Mouse (Mus musculus) liver, embryonic 15.5 days (tissue): ENCODE data around the gene Olfr315. TPM values are rescaled to one million over a fixed set of nuclear protein-coding genes. Genes with fewer than 3 reads are reported as not detected.
"Not testable (repeated sequence)": the region's sequence is repeated elsewhere in the genome, so short reads cannot be mapped to it uniquely, and the experiment has no call there.

Source experiments
- ATAC-seq: fragments of 200-750 bp; cut with Nextera tagmentation; 2 replicates; pipeline ENCODE4 v1.8.0; 2017; ENCODE audit warnings: moderate number of reproducible peaks, mild to moderate bottlenecking, moderate library complexity; ENCODE audit not compliant: insufficient read depth
- H3K27ac ChIP-seq: fragments of 300-500 bp; sonication (generic); replicated peaks from 2 replicates; pipeline ENCODE4 v1.5.1; 2015; ENCODE audit warnings: mild to moderate bottlenecking, inconsistent platforms
- H3K27me3 ChIP-seq: fragments of 300-500 bp; sonication (generic); 2 replicates; pipeline ENCODE4 v1.6.1; 2015; ENCODE audit warnings: mild to moderate bottlenecking, inconsistent platforms
- H3K36me3 ChIP-seq: fragments of 300-500 bp; sonication (generic); replicated peaks from 2 replicates; pipeline ENCODE4 v1.6.1; 2015; ENCODE audit warnings: moderate library complexity, mild to moderate bottlenecking, inconsistent platforms
- H3K4me1 ChIP-seq: fragments of 300-500 bp; sonication (generic); replicated peaks from 2 replicates; pipeline ENCODE4 v1.6.1; 2015; ENCODE audit warnings: inconsistent platforms
- H3K4me2 ChIP-seq: fragments of 300-500 bp; sonication (generic); 2 replicates; pipeline ENCODE4 v1.6.1; 2015; ENCODE audit warnings: moderate library complexity, mild to moderate bottlenecking, inconsistent platforms
- H3K4me3 ChIP-seq: fragments of 300-500 bp; sonication (generic); replicated peaks from 2 replicates; pipeline ENCODE4 v1.5.1; 2015; ENCODE audit warnings: mild to moderate bottlenecking, inconsistent platforms
- H3K9ac ChIP-seq: fragments of 300-500 bp; sonication (generic); 2 replicates; pipeline ENCODE4 v1.6.1; 2015; ENCODE audit warnings: moderate library complexity, mild to moderate bottlenecking, inconsistent platforms
- H3K9me3 ChIP-seq: fragments of 300-500 bp; sonication (generic); replicated peaks from 2 replicates; pipeline ENCODE4 v1.6.1; 2016; ENCODE audit warnings: inconsistent platforms
- WGBS: fragments of 180-500 bp; shearing (Covaris S2); methylation state at CpG from one replicate; pipeline ENCODE4 v1.1.7; 2015; ENCODE audit warnings: mixed read lengths; ENCODE audit not compliant: insufficient replicate concordance; 5-methylcytosine and 5-hydroxymethylcytosine counted together
- polyA plus RNA-seq: library from polyadenylated mRNA; unstranded; fragments of >200 nt; fragmentation: Nextera tagmentation; extraction: Ambion mirVana; gene quantifications from 2 replicates; pipeline ENCODE4 v1.2.1, GENCODE M21; 2015

Gene Olfr315
- not detected in 2 replicates for polyA plus RNA-seq

DNA sequence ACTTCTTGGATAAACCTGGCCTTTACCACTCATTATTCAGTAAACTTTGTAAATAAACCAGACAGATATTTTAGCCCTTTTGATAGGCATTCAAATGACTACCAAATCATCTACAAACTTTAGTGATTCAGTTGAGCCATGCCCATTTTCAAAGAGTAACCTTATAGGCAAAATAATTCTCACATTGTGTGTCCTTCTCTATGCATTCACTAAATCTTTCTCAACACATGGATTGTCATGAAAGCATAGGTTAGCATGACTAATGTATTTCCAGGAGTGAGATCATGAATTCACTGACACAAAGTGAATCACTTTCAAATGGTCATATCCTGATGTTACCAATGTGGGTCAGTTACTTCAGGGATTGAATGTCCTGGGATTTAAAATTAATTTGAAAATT lies at the start of gene Olfr315:
Gene Olfr315 (plus strand): TSS at position 301 of the 400 bp plus-strand sequence.
- no peaks in the 10 kb centered on the region for H3K4me1 ChIP-seq
- no peak within 1 kb of the TSS for H3K9ac ChIP-seq
- H3K4me3 ChIP-seq, result no peak within 1 kb of the TSS
- H3K4me2 ChIP-seq, result no peak within 1 kb of the TSS
- H3K27ac ChIP-seq, result no peak within 1 kb of the TSS
- no peaks in the 10 kb centered on the region for H3K27me3 ChIP-seq
- ATAC-seq, result no peak
- no peaks in the 10 kb centered on the region for H3K36me3 ChIP-seq
- no peaks in the 10 kb centered on the region for H3K9me3 ChIP-seq

DNA sequence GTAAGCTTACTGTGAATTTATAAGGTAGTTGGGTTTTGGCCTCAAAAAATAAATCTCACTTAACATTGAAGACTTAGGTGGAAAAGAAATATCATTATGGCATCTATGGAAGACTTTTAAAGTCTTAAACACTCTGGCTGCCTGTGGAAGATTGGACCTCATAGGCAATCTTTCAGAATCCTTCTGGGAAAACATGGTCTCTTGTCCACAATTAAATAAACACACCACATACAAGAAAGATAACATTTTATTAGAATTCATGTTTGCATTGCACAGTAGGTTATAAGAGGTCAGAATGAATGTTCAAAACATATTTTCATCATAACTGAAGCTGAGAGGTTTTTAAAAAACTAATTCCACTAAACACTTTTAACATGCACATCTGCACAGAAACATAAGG lies 49.1 kb upstream of the Olfr315 start, which contains the start of gene Olfr318:
Gene Olfr318 (minus strand): TSS at position 101 of the 400 bp plus-strand sequence.
- no peak within 1 kb of the TSS for H3K4me3 ChIP-seq

DNA sequence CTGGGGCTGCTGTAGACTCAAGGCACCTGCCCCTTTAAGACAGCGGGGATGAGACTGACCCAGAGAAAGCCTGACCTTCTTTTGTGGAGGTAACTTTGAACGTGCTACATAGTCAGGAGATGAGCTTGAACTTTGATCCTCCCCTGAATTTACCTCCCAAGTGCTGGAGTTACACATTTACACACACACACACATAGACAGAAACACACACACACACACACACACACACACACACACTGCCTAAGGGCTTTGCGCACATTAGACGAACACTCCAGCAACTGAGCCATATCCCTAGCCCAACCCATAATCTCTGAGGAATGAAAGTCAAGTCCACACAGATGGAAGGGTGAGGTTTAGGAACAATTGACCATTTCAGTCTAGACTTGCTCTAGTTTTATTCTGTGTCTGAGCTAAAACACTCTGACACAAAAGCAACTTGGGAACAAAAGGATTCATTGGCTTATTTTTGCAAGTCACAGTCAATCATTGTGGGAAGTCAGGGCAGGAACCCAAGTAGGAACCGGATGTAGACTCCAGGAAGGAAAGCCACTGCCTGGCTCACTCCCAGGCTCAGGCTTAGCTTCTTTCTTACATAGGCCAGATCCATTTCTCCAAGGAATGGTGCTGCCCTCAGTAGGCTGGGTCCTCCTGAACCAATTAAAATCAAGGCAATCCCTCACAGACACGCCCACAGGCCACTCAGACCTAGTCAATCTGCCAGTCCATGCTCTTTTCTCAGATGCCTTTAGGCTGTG lies 44.9 kb upstream of the Olfr315 start:
- not testable (repeated sequence) for ATAC-seq, H3K4me3 ChIP-seq, H3K9me3 ChIP-seq, H3K36me3 ChIP-seq, H3K4me1 ChIP-seq, H3K27ac ChIP-seq, H3K27me3 ChIP-seq, H3K4me2 ChIP-seq, H3K9ac ChIP-seq
- WGBS, result 61% methylated on average over 6 of the region's 6 CpGs

More for the DNA sequence above, 49.1 kb upstream of the Olfr315 start, which contains the start of gene Olfr318:
- Histone ChIP-seq H3K4me2 (no peak within 1 kb of the TSS), H3K36me3 (no peaks in the 10 kb centered on the region), H3K9me3 (no peaks in the 10 kb centered on the region), H3K27me3 (no peaks in the 10 kb centered on the region), H3K4me1 (no peaks in the 10 kb centered on the region), H3K27ac (no peak within 1 kb of the TSS), H3K9ac (no peak within 1 kb of the TSS)
- no peak for ATAC-seq

DNA sequence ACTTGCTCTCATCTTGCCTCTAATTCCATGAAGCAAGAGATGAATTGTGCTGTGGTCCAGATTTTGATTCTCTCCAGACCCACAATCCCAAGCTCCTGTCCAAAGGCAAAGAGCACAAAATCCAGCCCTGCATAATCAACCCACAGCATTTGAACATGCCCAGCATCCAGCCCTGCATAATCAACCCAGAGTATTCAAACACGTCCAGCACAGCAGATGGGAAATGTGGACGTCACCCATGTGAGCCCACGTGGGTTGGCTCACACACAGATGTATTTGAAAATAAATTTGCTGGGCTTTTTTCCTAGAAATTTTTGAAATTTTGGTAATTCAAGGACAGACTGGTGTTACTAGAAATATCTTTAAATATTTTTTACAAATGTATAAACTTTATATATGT lies 39.6 kb upstream of the Olfr315 start:
- Histone ChIP-seq H3K9ac (no peak overlapping the region), H3K27me3 (no peaks in the 10 kb centered on the region), H3K4me2 (no peak overlapping the region), H3K36me3 (no peaks in the 10 kb centered on the region), H3K27ac (no peak overlapping the region), H3K9me3 (no peaks in the 10 kb centered on the region), H3K4me1 (no peaks in the 10 kb centered on the region), H3K4me3 (no peak overlapping the region)
- WGBS, result 53% methylated on average over 3 of the region's 3 CpGs
- no peak for ATAC-seq

DNA sequence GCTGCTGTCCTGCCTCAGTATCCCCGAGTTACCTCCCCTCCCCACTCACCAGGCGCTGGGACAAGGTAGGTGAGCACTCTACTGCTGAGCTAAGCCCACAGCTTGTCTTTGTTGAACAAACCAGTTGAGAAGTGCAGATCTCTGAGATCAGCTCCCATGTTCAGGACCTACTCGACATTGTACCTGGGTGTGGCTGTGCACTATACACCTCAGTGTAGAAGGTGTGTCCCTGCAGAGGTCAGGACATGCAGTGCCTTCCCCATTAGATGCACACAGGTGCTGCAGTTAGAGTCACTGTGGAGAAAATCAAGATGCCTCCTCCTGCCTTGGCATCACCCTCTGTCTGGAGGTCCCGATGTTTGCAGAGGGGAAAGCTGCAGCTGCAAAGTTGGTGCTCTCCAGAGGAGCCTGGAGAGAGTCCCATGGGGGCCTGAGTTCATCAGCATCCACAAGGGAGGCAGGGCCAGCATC lies 34.2 kb upstream of the Olfr315 start, which contains the start of gene Olfr317:
Gene Olfr317 (minus strand): TSS at position 421 of the 471 bp plus-strand sequence.
- Histone ChIP-seq H3K4me1 (no peaks in the 10 kb centered on the region), H3K4me2 (no peak within 1 kb of the TSS), H3K9ac (no peak within 1 kb of the TSS), H3K27me3 (no peaks in the 10 kb centered on the region), H3K9me3 (no peaks in the 10 kb centered on the region), H3K36me3 (no peaks in the 10 kb centered on the region), H3K27ac (no peak within 1 kb of the TSS), H3K4me3 (no peak within 1 kb of the TSS)
- no peak for ATAC-seq
- WGBS, result 46% methylated on average over 4 of the region's 4 CpGs

DNA sequence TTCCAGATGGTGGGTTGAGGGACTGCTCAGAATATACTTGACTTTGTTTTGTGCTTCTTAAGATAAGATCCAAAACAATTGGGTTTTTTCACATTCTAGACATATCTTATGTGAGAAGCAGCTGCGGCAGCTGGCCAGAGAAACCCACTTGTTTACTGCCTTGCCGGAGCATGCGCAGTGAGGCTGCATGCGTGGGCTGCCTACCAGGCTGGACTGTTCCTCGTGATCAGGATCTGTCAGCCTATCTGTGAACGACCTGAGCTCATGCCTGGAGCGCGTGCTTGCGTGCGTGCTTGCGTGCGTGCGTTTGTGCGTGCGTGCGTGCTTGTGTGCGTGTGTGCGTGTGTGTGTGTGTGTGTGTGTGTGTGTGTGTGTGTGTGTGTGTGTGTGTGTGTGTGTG lies 21.9 kb upstream of the Olfr315 start:
- not testable (repeated sequence) for H3K4me2 ChIP-seq, H3K4me3 ChIP-seq, H3K27me3 ChIP-seq, H3K9me3 ChIP-seq, H3K4me1 ChIP-seq, H3K9ac ChIP-seq, H3K27ac ChIP-seq, H3K36me3 ChIP-seq, ATAC-seq
- 79% methylated on average over 18 of the region's 18 CpGs for WGBS

DNA sequence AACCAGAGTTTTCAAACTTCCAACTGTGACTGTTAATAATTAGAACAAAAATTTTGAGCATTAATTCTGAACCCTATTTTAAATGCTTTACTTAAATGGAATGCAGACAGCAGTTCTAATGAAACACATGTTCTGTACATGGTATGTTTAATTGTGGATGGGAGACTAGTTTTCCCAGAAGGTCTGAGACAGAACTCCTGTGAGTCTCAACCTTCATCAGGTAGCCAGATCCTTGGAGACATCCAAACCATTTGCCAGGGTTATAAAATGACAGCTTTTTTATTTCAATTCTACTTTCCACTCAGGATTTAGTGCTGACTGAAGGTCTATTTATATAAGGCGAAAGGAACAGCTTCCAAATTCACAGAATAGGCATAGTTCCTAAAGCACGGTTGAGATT lies 20.6 kb upstream of the Olfr315 start, which contains the start of gene Olfr316:
Gene Olfr316 (plus strand): TSS at position 301 of the 400 bp plus-strand sequence.
- no peak within 1 kb of the TSS for H3K27ac ChIP-seq
- no peaks in the 10 kb centered on the region for H3K36me3 ChIP-seq
- H3K27me3 ChIP-seq, result no peaks in the 10 kb centered on the region
- no peaks in the 10 kb centered on the region for H3K4me1 ChIP-seq
- H3K9ac ChIP-seq, result no peak within 1 kb of the TSS
- H3K4me2 ChIP-seq, result no peak within 1 kb of the TSS
- H3K4me3 ChIP-seq, result no peak within 1 kb of the TSS
- no peak for ATAC-seq
- H3K9me3 ChIP-seq, result no peaks in the 10 kb centered on the region
- WGBS, result 66% methylated on average over 2 of the region's 2 CpGs

DNA sequence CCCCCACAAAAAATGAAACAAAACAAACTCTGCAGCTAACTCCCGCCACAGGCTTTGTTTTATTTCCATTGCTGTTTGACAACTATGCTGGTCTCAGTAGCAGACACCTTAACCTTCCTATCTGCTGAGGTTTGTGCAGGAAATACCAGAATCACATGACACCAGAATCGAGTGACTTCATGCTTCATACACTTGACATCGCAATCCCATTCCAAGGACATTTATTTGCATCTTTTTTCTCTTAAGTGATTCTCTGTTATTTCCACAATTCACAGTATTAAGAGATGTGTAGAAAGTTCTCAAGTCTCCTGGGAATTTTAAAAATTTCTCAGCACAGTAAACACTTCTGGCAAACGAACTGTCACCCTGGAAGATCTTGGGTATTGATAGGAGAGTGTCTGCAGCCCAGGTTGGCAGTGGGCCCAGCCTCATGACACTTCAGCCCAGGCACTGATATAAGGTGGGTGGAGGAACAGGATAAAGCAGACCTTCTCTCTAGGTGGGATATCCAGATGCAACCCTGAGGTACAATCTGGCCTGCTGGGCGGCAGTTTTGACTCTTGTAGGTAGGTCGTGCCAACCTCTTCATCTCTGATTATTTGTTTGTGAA lies 9.6 kb downstream of the Olfr315 start, which contains the start of gene Olfr314:
Gene Olfr314 (plus strand): TSS at position 473 of the 610 bp plus-strand sequence.
- Histone ChIP-seq H3K4me2 (no peak within 1 kb of the TSS), H3K36me3 (no peaks in the 10 kb centered on the region), H3K27ac (no peak within 1 kb of the TSS), H3K27me3 (no peaks in the 10 kb centered on the region), H3K9ac (no peak within 1 kb of the TSS), H3K9me3 (no peaks in the 10 kb centered on the region), H3K4me1 (no peaks in the 10 kb centered on the region), H3K4me3 (no peak within 1 kb of the TSS)
- ATAC-seq, result no peak
- WGBS, result 54% methylated on average over 6 of the region's 6 CpGs

DNA sequence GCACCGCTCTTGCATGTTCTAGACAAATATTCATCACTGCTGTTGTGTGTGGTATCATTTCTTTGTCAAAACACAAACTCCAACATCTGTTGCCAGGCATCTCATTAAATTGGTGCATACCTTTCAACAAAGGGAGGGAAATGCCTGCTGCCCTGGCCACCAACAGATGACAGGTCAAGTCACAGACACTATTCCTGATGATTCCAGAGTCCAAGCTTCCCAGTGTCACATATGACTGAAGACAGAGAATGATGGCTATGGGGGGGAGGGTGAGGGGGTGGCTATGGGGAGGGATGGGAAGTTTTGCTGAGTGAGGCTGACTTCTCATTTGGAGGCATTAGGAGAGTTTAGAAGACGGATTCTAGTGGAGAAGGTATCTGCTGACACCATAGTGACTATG lies 11.2 kb downstream of the Olfr315 start:
- H3K4me3 ChIP-seq, result no peak overlapping the region
- H3K27me3 ChIP-seq, result no peaks in the 10 kb centered on the region
- H3K4me1 ChIP-seq, result no peaks in the 10 kb centered on the region
- H3K9ac ChIP-seq, result no peak overlapping the region
- H3K27ac ChIP-seq, result no peak overlapping the region
- WGBS, result 59% methylated on average over 2 of the region's 2 CpGs
- no peak for ATAC-seq
- H3K9me3 ChIP-seq, result no peaks in the 10 kb centered on the region
- no peak overlapping the region for H3K4me2 ChIP-seq
- H3K36me3 ChIP-seq, result no peaks in the 10 kb centered on the region

DNA sequence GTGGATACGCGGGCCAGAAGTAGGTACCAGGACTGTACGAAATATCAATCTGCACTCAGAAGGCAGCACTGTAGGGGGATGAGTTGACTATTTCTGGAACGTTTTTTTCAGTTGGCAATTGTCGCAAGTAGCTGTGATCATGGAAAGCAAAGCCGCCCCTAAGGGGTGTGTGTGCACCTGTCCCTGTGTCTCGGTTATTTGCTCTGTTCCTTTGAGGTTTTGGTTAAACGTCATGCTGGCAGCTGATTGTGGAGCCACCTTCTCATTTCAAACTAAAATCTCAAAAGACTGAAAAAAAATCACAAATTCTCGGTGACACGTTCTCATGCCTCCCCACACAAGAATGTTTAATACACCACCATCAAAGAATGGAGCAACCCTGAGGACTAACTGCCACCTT lies 14.7 kb downstream of the Olfr315 start:
- Histone ChIP-seq H3K9ac (no peak overlapping the region), H3K4me2 (no peak overlapping the region), H3K27ac (no peak overlapping the region), H3K36me3 (no peaks in the 10 kb centered on the region), H3K27me3 (no peaks in the 10 kb centered on the region), H3K9me3 (no peaks in the 10 kb centered on the region), H3K4me1 (no peaks in the 10 kb centered on the region), H3K4me3 (no peak overlapping the region)
- ATAC-seq, result no peak
- WGBS, result 72% methylated on average over 10 of the region's 10 CpGs

DNA sequence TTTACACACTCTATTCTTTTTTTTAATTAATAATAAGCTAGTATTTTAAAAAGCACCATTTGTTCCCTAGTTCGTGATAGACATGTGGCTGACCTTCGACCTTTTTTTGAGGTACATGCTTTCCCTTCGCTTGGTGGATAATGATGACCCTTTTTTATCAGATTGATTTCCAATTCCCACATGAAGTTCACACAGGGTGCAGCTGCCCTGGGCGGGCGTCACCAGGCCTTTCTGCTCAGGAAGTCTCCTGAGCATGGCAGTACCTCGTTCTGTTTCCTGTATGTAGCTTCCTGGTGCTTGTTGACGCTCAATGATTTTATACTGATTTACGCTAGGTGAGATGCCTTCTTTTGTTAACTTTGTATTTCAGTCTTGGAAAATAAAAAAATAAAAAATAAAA lies 15.4 kb downstream of the Olfr315 start:
- Histone ChIP-seq H3K36me3 (no peaks in the 10 kb centered on the region), H3K4me1 (no peaks in the 10 kb centered on the region), H3K9me3 (no peaks in the 10 kb centered on the region), H3K4me3 (no peak overlapping the region), H3K27ac (no peak overlapping the region), H3K27me3 (no peaks in the 10 kb centered on the region), H3K4me2 (no peak overlapping the region), H3K9ac (no peak overlapping the region)
- ATAC-seq, result no peak
- 51% methylated on average over 8 of the region's 8 CpGs for WGBS
